ENCODE assay signal across 9 mouse cellular contexts in the genomic region with DNA sequence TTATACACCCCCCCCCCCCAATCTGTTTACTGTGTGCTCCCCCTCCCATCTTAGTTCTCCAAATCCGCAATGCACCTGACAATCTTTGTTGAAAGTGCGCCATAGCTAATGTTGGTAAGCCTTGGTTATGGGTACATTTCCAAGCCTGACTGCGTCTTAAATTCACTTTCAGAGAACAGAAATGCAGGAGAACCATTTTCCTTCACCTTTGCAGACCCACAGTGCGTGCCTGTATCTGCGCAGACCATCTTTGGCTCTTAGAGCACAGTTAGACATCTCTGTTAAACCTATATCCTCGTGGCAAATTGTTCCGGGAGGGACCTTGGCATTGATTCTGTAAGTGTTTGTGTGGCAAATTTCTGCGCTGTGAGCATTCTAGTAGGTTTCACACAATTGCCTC. TPM values are rescaled to one million over a fixed set of nuclear protein-coding genes. Genes with fewer than 3 reads are reported as not detected.
DNase-seq lines count a peak whose midpoint lies in the region; ATAC-seq lines count a peak whose summit lies in the region.
"Had no signal": no experiment of that assay in that cellular context is flagged by ENCODE, and none has a peak within 500 bp of the region (broad histone marks: within the 10 kb centered on the region; RNA-seq: fewer than 3 reads in every experiment).

No protein-coding gene starts in this region.

- peaks cover 19% of the 10 kb centered on the region for H3K9me3 ChIP-seq in heart, embryonic 12.5 days (replicated peaks)
- H3K9me3 ChIP-seq in embryonic facial prominence, embryonic 11.5 days (replicated peaks; ENCODE audit: control insufficient read depth, low read length): no peaks in the 10 kb centered on the region
- H3K9me3 ChIP-seq in hindbrain, embryonic 11.5 days (ENCODE audit: control insufficient read depth, low read length): no peaks in the 10 kb centered on the region; the same call in none of the 2 replicates
- peaks cover 19% of the 10 kb centered on the region for H3K9me3 ChIP-seq in midbrain, embryonic 13.5 days

- no peak overlapping the region for H3K9ac ChIP-seq in heart, embryonic 12.5 days
- H3K9ac ChIP-seq in embryonic facial prominence, embryonic 11.5 days (replicated peaks; ENCODE audit: low read length): no peak overlapping the region
- no peak overlapping the region for H3K9ac ChIP-seq in hindbrain, embryonic 11.5 days (ENCODE audit: low read depth, low read length)
- H3K9ac ChIP-seq in midbrain, embryonic 13.5 days (replicated peaks): no peak overlapping the region

- peak overlapping the region; percentile 52; the same call in 1 of the 2 replicates for H3K4me3 ChIP-seq in heart, embryonic 12.5 days
- no peak overlapping the region; the same call in 1 of the 2 replicates for H3K4me3 ChIP-seq in embryonic facial prominence, embryonic 11.5 days (ENCODE audit: low read depth, low read length)
- H3K4me3 ChIP-seq in hindbrain, embryonic 11.5 days (ENCODE audit: low read depth, low read length): peak overlapping the region; percentile 38; the same call in 1 of the 2 replicates
- peak overlapping the region; percentile 54 for H3K4me3 ChIP-seq in midbrain, embryonic 13.5 days (replicated peaks)

- ATAC-seq in heart, embryonic 12.5 days (ENCODE audit: insufficient number of reproducible peaks, low FRiP score): no peak
- no peak for ATAC-seq in embryonic facial prominence, embryonic 11.5 days (replicated peaks; ENCODE audit: insufficient number of reproducible peaks, low FRiP score, low TSS enrichment, low read depth)
- no peak for ATAC-seq in hindbrain, embryonic 11.5 days (ENCODE audit: low FRiP score)
- no peak for ATAC-seq in midbrain, embryonic 13.5 days

- peaks cover 31% of the 10 kb centered on the region for H3K36me3 ChIP-seq in heart, embryonic 12.5 days
- no peaks in the 10 kb centered on the region for H3K36me3 ChIP-seq in embryonic facial prominence, embryonic 11.5 days (replicated peaks; ENCODE audit: control insufficient read depth, insufficient read depth, low read depth, low read length)
- H3K36me3 ChIP-seq in hindbrain, embryonic 11.5 days (ENCODE audit: control insufficient read depth, insufficient read depth, low read length): no peaks in the 10 kb centered on the region
- H3K36me3 ChIP-seq in midbrain, embryonic 13.5 days: peaks cover 15% of the 10 kb centered on the region

- H3K27me3 ChIP-seq in heart, embryonic 12.5 days (replicated peaks): no peaks in the 10 kb centered on the region
- no peaks in the 10 kb centered on the region for H3K27me3 ChIP-seq in embryonic facial prominence, embryonic 11.5 days (ENCODE audit: control insufficient read depth, insufficient read depth, low read length)
- no peaks in the 10 kb centered on the region for H3K27me3 ChIP-seq in hindbrain, embryonic 11.5 days (ENCODE audit: control insufficient read depth, insufficient read depth, low read length)
- no peaks in the 10 kb centered on the region for H3K27me3 ChIP-seq in midbrain, embryonic 13.5 days

- H3K27ac ChIP-seq in heart, embryonic 12.5 days (ENCODE audit: poor library complexity, severe bottlenecking): no peak overlapping the region
- H3K27ac ChIP-seq in embryonic facial prominence, embryonic 11.5 days (replicated peaks; ENCODE audit: low read depth, low read length): no peak overlapping the region
- H3K27ac ChIP-seq in hindbrain, embryonic 11.5 days (ENCODE audit: low read depth, low read length): no peak overlapping the region
- peak overlapping the region; percentile 75 for H3K27ac ChIP-seq in midbrain, embryonic 13.5 days

- H3K4me1 ChIP-seq in heart, embryonic 12.5 days (replicated peaks): no peaks in the 10 kb centered on the region
- H3K4me1 ChIP-seq in embryonic facial prominence, embryonic 11.5 days (ENCODE audit: control insufficient read depth, insufficient read depth, low read length): no peaks in the 10 kb centered on the region
- H3K4me1 ChIP-seq in hindbrain, embryonic 11.5 days (replicated peaks; ENCODE audit: control insufficient read depth, insufficient read depth, low read length): no peaks in the 10 kb centered on the region
- H3K4me1 ChIP-seq in midbrain, embryonic 13.5 days (replicated peaks): peaks cover 11% of the 10 kb centered on the region

- peak overlapping the region; percentile 79 for H3K4me2 ChIP-seq in heart, embryonic 12.5 days
- peak overlapping the region; percentile 37 for H3K4me2 ChIP-seq in embryonic facial prominence, embryonic 11.5 days (ENCODE audit: low read depth, low read length)
- peak overlapping the region; percentile 52 for H3K4me2 ChIP-seq in hindbrain, embryonic 11.5 days (replicated peaks; ENCODE audit: low read depth, low read length)
- peak overlapping the region; percentile 68 for H3K4me2 ChIP-seq in midbrain, embryonic 13.5 days (replicated peaks)

- no peak for DNase-seq in heart, adult 8-10 months (ENCODE audit: low spot score)
- no peak for DNase-seq in embryonic facial prominence, embryonic 11.5 days (ENCODE audit: low spot score)
- DNase-seq in hindbrain, embryonic 11.5 days (ENCODE audit: low spot score): no peak
- no peak for DNase-seq in adrenal gland, postnatal 4 days (ENCODE audit: low spot score in 2 of 2)
- DNase-seq in adrenal gland, postnatal 10 days: no peak
- no peak for DNase-seq in urinary bladder, postnatal 25 days (ENCODE audit: low spot score)

- 82% methylated on average over 8 of the region's 8 CpGs for WGBS in heart, embryonic 12.5 days
- 78% methylated on average over 8 of the region's 8 CpGs for WGBS in embryonic facial prominence, embryonic 11.5 days
- 84% methylated on average over 8 of the region's 8 CpGs for WGBS in hindbrain, embryonic 11.5 days
- 74% methylated on average over 8 of the region's 8 CpGs for WGBS in midbrain, embryonic 13.5 days

RNA-seq across cellular contexts. Expression of a gene that starts 0.5 kb away (rescaled TPM):
- polyA plus RNA-seq in heart, embryonic 12.5 days (2016; fragmentation: Nextera tagmentation; extraction: Ambion mirVana): 1.6 and 1.9 TPM in 2 replicates
- 1 to 10 TPM in 2 of 4 experiments, under 1 TPM in 2; 0.86 to 1.6 (median 1.1) TPM for total RNA-seq in heart, adult 8-10 months (2022)
- 6.4 and 7.7 TPM in 2 replicates for polyA plus RNA-seq in embryonic facial prominence, embryonic 11.5 days (2014; fragmentation: Nextera tagmentation; extraction: Ambion mirVana)
- polyA plus RNA-seq in hindbrain, embryonic 11.5 days (2014; fragmentation: Nextera tagmentation; extraction: Ambion mirVana): 36.5 and 43.1 TPM in 2 replicates
- polyA plus RNA-seq in midbrain, embryonic 13.5 days (2015; fragmentation: Nextera tagmentation; extraction: Ambion mirVana): 135 and 148 TPM in 2 replicates
- total RNA-seq in adrenal gland, postnatal 4 days (2021): 10 to 100 TPM; 48.1 to 50.8 TPM
- 10 to 100 TPM; 31.5 to 34.2 TPM for total RNA-seq in adrenal gland, postnatal 10 days (2021)
- total RNA-seq: megakaryocyte, adult 5-6 weeks had no signal
